ENCODE assay signal across 8 mouse cellular contexts in the genomic region with DNA sequence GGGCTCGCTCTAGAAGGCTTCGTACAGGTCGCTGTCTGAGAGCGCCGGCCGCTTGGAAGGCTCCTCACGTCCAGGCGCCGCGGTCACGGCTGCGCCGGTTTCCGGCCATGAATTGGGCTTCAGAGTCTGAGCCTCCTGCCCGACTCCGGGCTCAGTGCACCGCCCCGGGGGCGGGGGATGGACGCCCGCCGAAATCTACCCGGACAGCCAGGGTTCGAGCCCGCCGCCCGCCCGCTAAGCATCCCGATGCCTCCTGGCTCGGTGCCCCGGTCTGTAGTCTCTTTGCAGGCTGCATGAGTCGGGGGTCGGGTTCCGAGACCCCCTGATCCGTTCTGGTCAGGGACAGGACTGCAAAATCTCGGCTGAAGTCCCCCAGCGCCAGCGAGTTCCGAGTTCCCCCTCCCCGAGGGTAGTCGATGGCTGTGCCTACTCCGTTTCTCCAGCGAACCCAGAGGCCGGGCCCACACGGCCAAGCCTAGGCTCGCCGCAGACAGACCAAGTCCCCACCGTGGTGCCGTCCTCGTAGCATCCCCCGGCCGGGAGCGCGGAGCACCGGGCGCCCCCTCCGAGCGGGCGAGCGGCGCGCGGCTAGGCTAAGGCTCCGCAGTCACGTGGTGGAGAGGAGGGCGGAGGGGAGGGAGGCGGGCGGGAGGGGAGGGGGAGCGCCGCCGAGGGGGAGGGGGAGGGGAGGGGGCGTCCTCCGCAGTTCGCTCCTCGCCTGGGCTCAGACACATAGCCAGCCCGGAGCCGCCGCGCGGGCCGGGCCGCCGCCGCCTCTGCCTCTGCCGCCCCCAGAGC. TPM values are rescaled to one million over a fixed set of nuclear protein-coding genes. Genes with fewer than 3 reads are reported as not detected.
DNase-seq lines count a peak whose midpoint lies in the region; ATAC-seq and TF ChIP-seq lines count a peak whose summit lies in the region.

No protein-coding gene starts in this region.

- peak overlapping the region; percentile 82 for H3K4me3 ChIP-seq in hindbrain, embryonic 16.5 days (ENCODE audit: low read length)
- H3K4me3 ChIP-seq in liver, adult 2 months (ENCODE audit: insufficient read depth, low read depth, low read length): peak overlapping the region; percentile 2; the same call in 1 of the 2 replicates

- no peaks in the 10 kb centered on the region for H3K36me3 ChIP-seq in hindbrain, embryonic 16.5 days (ENCODE audit: control insufficient read depth, insufficient read depth, low read length)
- H3K36me3 ChIP-seq in liver, adult 2 months (ENCODE audit: control insufficient read depth, insufficient read depth, low read length): no peaks in the 10 kb centered on the region

- H3K9ac ChIP-seq in hindbrain, embryonic 16.5 days (ENCODE audit: low read depth, low read length): peak overlapping the region; percentile 90
- H3K9ac ChIP-seq in liver, adult 2 months (ENCODE audit: low read depth, low read length): no peak overlapping the region

- H3K27me3 ChIP-seq in hindbrain, embryonic 16.5 days (replicated peaks; ENCODE audit: control insufficient read depth, insufficient read depth, low read length): peaks cover 8% of the 10 kb centered on the region
- peaks cover 25% of the 10 kb centered on the region for H3K27me3 ChIP-seq in liver, adult 2 months (ENCODE audit: control insufficient read depth, insufficient read depth, low read length)

- no peaks in the 10 kb centered on the region for H3K9me3 ChIP-seq in hindbrain, embryonic 16.5 days (ENCODE audit: control insufficient read depth, low read length)

- peak; percentile 83 for ATAC-seq in hindbrain, embryonic 16.5 days

- H3K4me1 ChIP-seq in hindbrain, embryonic 16.5 days (ENCODE audit: control insufficient read depth, insufficient read depth, low read depth, low read length): peaks cover 24% of the 10 kb centered on the region
- no peaks in the 10 kb centered on the region for H3K4me1 ChIP-seq in liver, adult 2 months (ENCODE audit: control insufficient read depth, insufficient read depth, low read length)

- no peak for TF ChIP-seq CTCF in liver, adult 2 months (IDR thresholded peaks at IDR 0.05; ENCODE audit: low read depth, low read length)

- H3K27ac ChIP-seq in hindbrain, embryonic 16.5 days (ENCODE audit: low read depth, low read length): peak overlapping the region; percentile 89
- no peak overlapping the region for H3K27ac ChIP-seq in liver, adult 2 months (replicated peaks; ENCODE audit: insufficient read depth, low read depth, low read length)

- peak overlapping the region; percentile 81 for H3K4me2 ChIP-seq in hindbrain, embryonic 16.5 days (ENCODE audit: low read length)

- H3K79me2 ChIP-seq in liver, adult 2 months (ENCODE audit: control insufficient read depth, insufficient read depth, low read length): no peaks in the 10 kb centered on the region

- TF ChIP-seq POLR2A in liver, adult 2 months (IDR thresholded peaks at IDR 0.05; ENCODE audit: extremely low read depth, insufficient read depth, low read length): no peak

- peak; percentile 75 to 81 for DNase-seq in cerebellum, postnatal 10 days
- DNase-seq in cerebellum, adult 11 months: no peak
- DNase-seq in spleen, postnatal 4 days (ENCODE audit: low spot score in 2 of 2): peak; percentile 11 to 59
- DNase-seq in spleen, postnatal 36 days (ENCODE audit: low spot score in 2 of 2): no peak
- DNase-seq in liver, adult 2 months (ENCODE audit: extremely low read depth, low read depth, low spot score): no peak
- DNase-seq in right cerebral cortex, adult 18-20 months: peak; percentile 62
- DNase-seq in thymus, postnatal 0 days (ENCODE audit: low spot score): no peak

- WGBS in hindbrain, embryonic 16.5 days: under 1% methylated on average over 47 of the region's 85 CpGs
- 7% methylated on average over 64 of the region's 85 CpGs for WGBS in liver, adult 2 months

RNA-seq across cellular contexts. Expression of a gene that starts 0.6 kb away (rescaled TPM):
- 5.8 and 7.1 TPM in 2 replicates for polyA plus RNA-seq in hindbrain, embryonic 16.5 days (2015; fragmentation: Nextera tagmentation; extraction: Ambion mirVana)
- 0.55 and 0.74 TPM in 2 replicates for total RNA-seq in liver, adult 2 months (2014; rRNA removed)
- 0.46 and 1.7 TPM in 2 replicates for polyA plus RNA-seq in liver, adult 2 months (2012; rRNA removed)
- 0.05 and 0.08 TPM in 2 replicates for polyA plus RNA-seq in thymus, postnatal 0 days (2015; fragmentation: Nextera tagmentation; extraction: Ambion mirVana)

Comparison
In these comparisons a context has a peak if more than half of its experiments do, and no peak if none do; other contexts are left out.
1. DNase-seq: peak in cerebellum, postnatal 10 days (2 of 2), spleen, postnatal 4 days (2 of 2) and right cerebral cortex, adult 18-20 months (single experiment); none in cerebellum, adult 11 months (single experiment), spleen, postnatal 36 days (0 of 2), liver, adult 2 months (single experiment) and thymus, postnatal 0 days (single experiment).